Comparison of ENCODE assay signal across 7 mouse cellular contexts in genomic region chr19:47151332-47152061, GRCm38 (mm10). TPM values are rescaled to one million over a fixed set of nuclear protein-coding genes. Genes with fewer than 3 reads are reported as not detected.
DNase-seq lines count a peak whose midpoint lies in the region; ATAC-seq and TF ChIP-seq lines count a peak whose summit lies in the region.

No protein-coding gene starts in this region.

- H3K27ac ChIP-seq in lung, embryonic 14.5 days (ENCODE audit: low read depth) = no peak overlapping the region
- no peak overlapping the region for H3K27ac ChIP-seq in cortical plate, adult 2 months (ENCODE audit: insufficient read depth, low read length)
- H3K27ac ChIP-seq in hindbrain, embryonic 15.5 days (replicated peaks) = peak overlapping the region; percentile 1; the same call in 1 of the 2 replicates
- no peak overlapping the region for H3K27ac ChIP-seq in neural tube, embryonic 11.5 days (ENCODE audit: low read depth, low read length)

- H3K36me3 ChIP-seq in lung, embryonic 14.5 days (ENCODE audit: insufficient read depth) = no peaks in the 10 kb centered on the region
- no peaks in the 10 kb centered on the region for H3K36me3 ChIP-seq in hindbrain, embryonic 15.5 days
- no peaks in the 10 kb centered on the region for H3K36me3 ChIP-seq in neural tube, embryonic 11.5 days (ENCODE audit: control insufficient read depth, insufficient read depth, low read length)

- no peaks in the 10 kb centered on the region; the same call in 1 of the 2 replicates for H3K4me1 ChIP-seq in lung, embryonic 14.5 days (ENCODE audit: insufficient read depth)
- no peaks in the 10 kb centered on the region for H3K4me1 ChIP-seq in cortical plate, adult 2 months (ENCODE audit: control insufficient read depth, insufficient read depth, low read length)
- H3K4me1 ChIP-seq in hindbrain, embryonic 15.5 days (replicated peaks) = peaks cover 9% of the 10 kb centered on the region
- no peaks in the 10 kb centered on the region for H3K4me1 ChIP-seq in neural tube, embryonic 11.5 days (ENCODE audit: control insufficient read depth, insufficient read depth, low read length)

- peaks cover 11% of the 10 kb centered on the region; the same call in 1 of the 2 replicates for H3K27me3 ChIP-seq in lung, embryonic 14.5 days (ENCODE audit: insufficient read depth, low read length)
- H3K27me3 ChIP-seq in hindbrain, embryonic 15.5 days = no peaks in the 10 kb centered on the region
- H3K27me3 ChIP-seq in neural tube, embryonic 11.5 days (ENCODE audit: control insufficient read depth, insufficient read depth, low read length) = peaks cover 8% of the 10 kb centered on the region; the same call in 1 of the 2 replicates

- peak overlapping the region; percentile 55 for H3K4me2 ChIP-seq in lung, embryonic 14.5 days
- peak overlapping the region; percentile 74 for H3K4me2 ChIP-seq in hindbrain, embryonic 15.5 days
- peak overlapping the region; percentile 43 for H3K4me2 ChIP-seq in neural tube, embryonic 11.5 days (ENCODE audit: low read depth)

- peak; percentile 16 for DNase-seq in lung, embryonic 14.5 days
- no peak for DNase-seq in lung, postnatal 25 days (ENCODE audit: low spot score)
- DNase-seq in neural tube, embryonic 11.5 days (ENCODE audit: low spot score) = peak; percentile 26
- DNase-seq in layer of hippocampus, adult 18-20 months (ENCODE audit: low spot score in 2 of 2) = no peak
- no peak for DNase-seq in urinary bladder, postnatal 10 days (ENCODE audit: low spot score)

- WGBS in lung, embryonic 14.5 days = 24% methylated on average over 32 of the region's 32 CpGs
- WGBS in hindbrain, embryonic 15.5 days = 25% methylated on average over 32 of the region's 32 CpGs
- 25% methylated on average over 32 of the region's 32 CpGs for WGBS in neural tube, embryonic 11.5 days

- no peak for TF ChIP-seq CTCF in lung, embryonic 14.5 days (IDR thresholded peaks at IDR 0.05; ENCODE audit: low read depth)
- no peak for TF ChIP-seq CTCF in cortical plate, adult 2 months (IDR thresholded peaks at IDR 0.05; ENCODE audit: extremely low read depth, insufficient read depth, low read length)

- no peaks in the 10 kb centered on the region for H3K9me3 ChIP-seq in lung, embryonic 14.5 days (ENCODE audit: low read depth, low read length)
- no peaks in the 10 kb centered on the region for H3K9me3 ChIP-seq in hindbrain, embryonic 15.5 days
- no peaks in the 10 kb centered on the region for H3K9me3 ChIP-seq in neural tube, embryonic 11.5 days (ENCODE audit: control insufficient read depth, low read length)

- H3K9ac ChIP-seq in lung, embryonic 14.5 days = peak overlapping the region; percentile 15; the same call in 1 of the 2 replicates
- H3K9ac ChIP-seq in hindbrain, embryonic 15.5 days = peak overlapping the region; percentile 47
- peak overlapping the region; percentile 23 for H3K9ac ChIP-seq in neural tube, embryonic 11.5 days (ENCODE audit: low read length)

- peak overlapping the region; percentile 12; the same call in 1 of the 2 replicates for H3K4me3 ChIP-seq in lung, embryonic 14.5 days (ENCODE audit: low read depth, low read length)
- H3K4me3 ChIP-seq in cortical plate, adult 2 months (ENCODE audit: insufficient read depth, low read length) = peak overlapping the region; percentile 4
- peak overlapping the region; percentile 41 for H3K4me3 ChIP-seq in hindbrain, embryonic 15.5 days
- H3K4me3 ChIP-seq in neural tube, embryonic 11.5 days (ENCODE audit: low read depth, low read length) = peak overlapping the region; percentile 29

- no peak for ATAC-seq in lung, embryonic 14.5 days (ENCODE audit: insufficient read depth)
- ATAC-seq in hindbrain, embryonic 15.5 days (ENCODE audit: low FRiP score, low read depth) = peak; percentile 73; the same call in 1 of the 2 replicates
- no peak for ATAC-seq in neural tube, embryonic 11.5 days (ENCODE audit: insufficient read depth, low FRiP score, low TSS enrichment)

- TF ChIP-seq POLR2A in cortical plate, adult 2 months (IDR thresholded peaks at IDR 0.05; ENCODE audit: extremely low read depth, insufficient read depth, low read length) = peak; percentile 53; the same call in 1 of the 2 replicates

RNA-seq across cellular contexts. Expression of gene Calhm3, which starts 6.1 kb away (rescaled TPM):
- polyA plus RNA-seq in lung, embryonic 14.5 days (2014; fragmentation: Nextera tagmentation; extraction: Ambion mirVana) = not detected in 2 replicates
- 0.10 TPM in 1 of 2 replicates, not detected in the other for polyA plus RNA-seq in cortical plate, adult 2 months (2012; rRNA removed)
- not detected in 2 replicates for polyA plus RNA-seq in hindbrain, embryonic 15.5 days (2015; fragmentation: Nextera tagmentation; extraction: Ambion mirVana)
- polyA plus RNA-seq in neural tube, embryonic 11.5 days (2014; fragmentation: Nextera tagmentation; extraction: Ambion mirVana) = not detected in 2 replicates
- total RNA-seq in layer of hippocampus, adult 18-20 months (2021) = not detected

RNA-seq across cellular contexts. Expression of gene Calhm1, which starts 7.4 kb away (rescaled TPM):
- polyA plus RNA-seq in lung, embryonic 14.5 days (2014; fragmentation: Nextera tagmentation; extraction: Ambion mirVana) = not detected in 2 replicates
- not detected in 2 replicates for polyA plus RNA-seq in cortical plate, adult 2 months (2012; rRNA removed)
- polyA plus RNA-seq in hindbrain, embryonic 15.5 days (2015; fragmentation: Nextera tagmentation; extraction: Ambion mirVana) = not detected in 2 replicates
- not detected in 2 replicates for polyA plus RNA-seq in neural tube, embryonic 11.5 days (2014; fragmentation: Nextera tagmentation; extraction: Ambion mirVana)
- not detected for total RNA-seq in layer of hippocampus, adult 18-20 months (2021)

RNA-seq across cellular contexts. Expression of gene Calhm2, which starts 13.4 kb away (rescaled TPM):
- polyA plus RNA-seq in lung, embryonic 14.5 days (2014; fragmentation: Nextera tagmentation; extraction: Ambion mirVana) = 2.4 and 2.6 TPM in 2 replicates
- 4.6 and 5.3 TPM in 2 replicates for polyA plus RNA-seq in cortical plate, adult 2 months (2012; rRNA removed)
- 1.3 and 1.6 TPM in 2 replicates for polyA plus RNA-seq in hindbrain, embryonic 15.5 days (2015; fragmentation: Nextera tagmentation; extraction: Ambion mirVana)
- polyA plus RNA-seq in neural tube, embryonic 11.5 days (2014; fragmentation: Nextera tagmentation; extraction: Ambion mirVana) = 0.69 TPM in 2 replicates
- total RNA-seq in layer of hippocampus, adult 18-20 months (2021) = 1 to 10 TPM; 5.4 to 6.3 TPM

RNA-seq across cellular contexts. Expression of gene Neurl1a, which starts 27.1 kb away (rescaled TPM):
- 7.6 and 8.0 TPM in 2 replicates for polyA plus RNA-seq in lung, embryonic 14.5 days (2014; fragmentation: Nextera tagmentation; extraction: Ambion mirVana)
- 118 and 124 TPM in 2 replicates for polyA plus RNA-seq in cortical plate, adult 2 months (2012; rRNA removed)
- polyA plus RNA-seq in hindbrain, embryonic 15.5 days (2015; fragmentation: Nextera tagmentation; extraction: Ambion mirVana) = 17.6 and 17.9 TPM in 2 replicates
- polyA plus RNA-seq in neural tube, embryonic 11.5 days (2014; fragmentation: Nextera tagmentation; extraction: Ambion mirVana) = 4.7 and 5.0 TPM in 2 replicates
- total RNA-seq in layer of hippocampus, adult 18-20 months (2021) = 100 to 1,000 TPM; 194 to 204 TPM

Comparison
In these comparisons a context has a peak if more than half of its experiments do, and no peak if none do; other contexts are left out.
1. DNase-seq: peak in lung, embryonic 14.5 days (single experiment) and neural tube, embryonic 11.5 days (single experiment); none in lung, postnatal 25 days (single experiment), layer of hippocampus, adult 18-20 months (0 of 2) and urinary bladder, postnatal 10 days (single experiment).
2. Peak in every context shown above with its lines, with median percentiles within 50 percentile points of each other: H3K4me2 ChIP-seq, H3K4me3 ChIP-seq and H3K9ac ChIP-seq.